Mouse (Mus musculus) limb, embryonic 14.5 days (tissue): ENCODE measurements around the gene Dbil5. TPM values are rescaled to one million over a fixed set of nuclear protein-coding genes. Genes with fewer than 3 reads are reported as not detected.
"Not testable (repeated sequence)": the region's sequence is repeated elsewhere in the genome, so short reads cannot be mapped to it uniquely, and the experiment has no call there.

Source experiments
- ATAC-seq: fragments of 200-750 bp; cut with Nextera tagmentation; 2 replicates; pipeline ENCODE4 v1.8.0; 2017; ENCODE audit warnings: low read depth, moderate number of reproducible peaks, moderate TSS enrichment; ENCODE audit not compliant: low FRiP score
- DNase-seq: peaks from one replicate; pipeline ENCODE4 v3.0.0-alpha.2; 2015; ENCODE audit warnings: low spot score
- H3K27ac ChIP-seq: fragments of 300-500 bp; sonication (generic); replicated peaks from 2 replicates; pipeline ENCODE4 v1.5.1; 2014; ENCODE audit warnings: low read depth, mild to moderate bottlenecking, low read length, moderate library complexity, mixed read lengths
- H3K27me3 ChIP-seq: fragments of 300-500 bp; sonication (generic); 2 replicates; pipeline ENCODE4 v1.6.1; 2014; ENCODE audit warnings: low read length, mixed read lengths; ENCODE audit not compliant: control insufficient read depth, insufficient read depth
- H3K36me3 ChIP-seq: fragments of 300-500 bp; sonication (generic); 2 replicates; pipeline ENCODE4 v1.6.1; 2014; ENCODE audit warnings: mild to moderate bottlenecking, low read length, moderate library complexity, mixed read lengths; ENCODE audit not compliant: control insufficient read depth, insufficient read depth
- H3K4me1 ChIP-seq: fragments of 300-500 bp; sonication (generic); 2 replicates; pipeline ENCODE4 v1.6.1; 2014; ENCODE audit warnings: antibody characterized with exemption, low read length, mixed read lengths; ENCODE audit not compliant: control insufficient read depth, insufficient read depth
- H3K4me2 ChIP-seq: fragments of 300-500 bp; sonication (generic); replicated peaks from 2 replicates; pipeline ENCODE4 v1.6.1; 2014; ENCODE audit warnings: low read depth, mild to moderate bottlenecking, low read length, moderate library complexity; ENCODE audit not compliant: severe bottlenecking
- H3K4me3 ChIP-seq: fragments of 300-500 bp; sonication (generic); replicated peaks from 2 replicates; pipeline ENCODE4 v1.5.1; 2014; ENCODE audit warnings: low read length
- H3K9ac ChIP-seq: fragments of 300-500 bp; sonication (generic); 2 replicates; pipeline ENCODE4 v1.6.1; 2014; ENCODE audit warnings: mild to moderate bottlenecking, low read depth, low read length, moderate library complexity; ENCODE audit not compliant: severe bottlenecking
- H3K9me3 ChIP-seq: fragments of 300-500 bp; sonication (generic); 2 replicates; pipeline ENCODE4 v1.6.1; 2016; ENCODE audit warnings: low read length; ENCODE audit not compliant: control insufficient read depth
- POLR2A ChIP-seq: fragments of 200-500 bp; IDR thresholded peaks from 2 replicates; pipeline ENCODE4 v1.8.0; 2012; ENCODE audit warnings: inconsistent platforms, mild to moderate bottlenecking, moderate library complexity, borderline replicate concordance; ENCODE audit not compliant: insufficient read depth, insufficient read length; ENCODE audit errors: extremely low read depth
- WGBS: fragments of 180-500 bp; shearing (Covaris S2); extraction: QIAGEN DNeasy Blood & Tissue Kit; methylation state at CpG from one replicate; pipeline ENCODE4 v1.1.7; 2014; 5-methylcytosine and 5-hydroxymethylcytosine counted together
- polyA plus RNA-seq, 2 experiments: library from polyadenylated mRNA; depleted of rRNA in 1 of 2; stranded (reverse) in 1 of 2; unstranded in 1 of 2; fragments of >200 nt; fragmentation: Nextera tagmentation in 1 of 2; extraction: Ambion mirVana in 1 of 2; gene quantifications; 2 replicates each; pipeline versions ENCODE4 v1.2.1 to v1.2.3; 2012 to 2014

Dbil5 gene
- polyA plus RNA-seq, 2 experiments = 0.41 to 1.4 TPM

DNA sequence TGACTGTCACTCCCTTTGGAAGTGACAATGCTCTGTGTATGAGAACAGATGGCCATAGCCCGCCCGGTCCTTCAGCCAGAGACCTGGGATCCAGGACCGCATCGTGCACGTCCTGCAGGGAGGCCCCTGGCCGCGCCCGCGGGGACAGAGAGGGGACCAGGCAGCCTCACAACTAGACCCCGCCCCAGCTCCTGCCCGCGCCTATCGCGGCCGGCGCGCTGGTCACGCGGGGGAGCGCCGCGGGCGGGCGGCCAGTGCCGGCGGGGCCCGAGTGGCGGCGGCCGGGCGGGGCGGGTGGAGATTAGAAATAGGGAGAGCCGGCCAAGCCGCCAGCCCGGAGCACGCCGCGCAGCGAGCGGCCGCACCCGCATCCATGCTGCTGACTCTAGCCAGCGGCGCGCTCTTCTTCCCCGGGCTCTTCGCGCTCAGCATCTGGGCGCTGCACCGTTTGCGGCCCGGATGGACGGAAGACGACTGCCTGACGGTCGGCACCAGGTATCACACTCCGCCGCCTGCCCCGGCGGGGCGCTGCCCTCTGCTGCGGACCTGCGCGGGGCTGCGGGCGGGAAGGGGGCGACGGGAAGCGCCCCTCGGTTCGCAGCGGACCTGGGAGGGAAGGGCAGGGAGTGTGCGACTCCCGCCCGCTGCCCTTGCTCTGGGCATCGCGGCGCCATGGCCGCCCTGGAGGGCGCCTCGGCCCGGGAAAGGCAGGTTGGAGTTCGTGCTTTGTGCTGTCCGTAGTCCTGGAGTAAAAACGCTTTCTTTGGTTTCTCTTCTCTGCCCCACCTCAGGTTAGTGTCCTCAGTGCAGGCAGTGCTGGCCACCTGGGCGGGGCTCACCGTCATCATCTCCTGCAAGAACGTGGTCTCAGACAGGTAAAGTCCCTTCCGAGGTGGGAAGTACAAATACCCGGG is 15.4 kb upstream of the Dbil5 start:
- Histone ChIP-seq H3K4me3 (peak overlapping the region; percentile 94), H3K27ac (peak overlapping the region; percentile 59; the same call in 1 of the 2 replicates), H3K9me3 (no peaks in the 10 kb centered on the region), H3K27me3 (no peaks in the 10 kb centered on the region), H3K9ac (peak overlapping the region; percentile 78), H3K4me1 (peaks cover 8% of the 10 kb centered on the region; the same call in 1 of the 2 replicates), H3K4me2 (peak overlapping the region; percentile 81), H3K36me3 (peaks cover 26% of the 10 kb centered on the region)
- peak; percentile 63; the same call in 1 of the 2 replicates for TF ChIP-seq POLR2A
- DNase-seq = peak; percentile 83
- ATAC-seq = peak; percentile 96
- WGBS = under 1% methylated on average over 46 of the region's 90 CpGs

- Histone ChIP-seq H3K9ac (no peak overlapping the region), H3K36me3 (peaks cover 62% of the 10 kb centered on the region), H3K4me3 (no peak overlapping the region), H3K4me2 (no peak overlapping the region), H3K9me3 (no peaks in the 10 kb centered on the region), H3K27ac (no peak overlapping the region), H3K4me1 (peaks cover 6% of the 10 kb centered on the region; the same call in 1 of the 2 replicates), H3K27me3 (no peaks in the 10 kb centered on the region)
- WGBS = 92% methylated on average over 5 of the region's 5 CpGs
- DNase-seq (no peak), ATAC-seq (no peak)
- no peak for TF ChIP-seq POLR2A
Measured at GRCm38 (mm10) chr11:76206793-76207192, 10.6 kb upstream of the Dbil5 start.

GRCm38 (mm10) chr11:76210228-76210985 is 7.0 kb upstream of the Dbil5 start:
- no peak overlapping the region for H3K27ac ChIP-seq
- no peak for DNase-seq
- H3K4me2 ChIP-seq = no peak overlapping the region
- no peaks in the 10 kb centered on the region for H3K27me3 ChIP-seq
- no peaks in the 10 kb centered on the region for H3K9me3 ChIP-seq
- H3K4me3 ChIP-seq = no peak overlapping the region
- H3K4me1 ChIP-seq = no peaks in the 10 kb centered on the region
- no peak overlapping the region for H3K9ac ChIP-seq
- ATAC-seq = no peak
- 80% methylated on average over 13 of the region's 13 CpGs for WGBS
- no peak for TF ChIP-seq POLR2A
- peaks cover 78% of the 10 kb centered on the region for H3K36me3 ChIP-seq

DNA sequence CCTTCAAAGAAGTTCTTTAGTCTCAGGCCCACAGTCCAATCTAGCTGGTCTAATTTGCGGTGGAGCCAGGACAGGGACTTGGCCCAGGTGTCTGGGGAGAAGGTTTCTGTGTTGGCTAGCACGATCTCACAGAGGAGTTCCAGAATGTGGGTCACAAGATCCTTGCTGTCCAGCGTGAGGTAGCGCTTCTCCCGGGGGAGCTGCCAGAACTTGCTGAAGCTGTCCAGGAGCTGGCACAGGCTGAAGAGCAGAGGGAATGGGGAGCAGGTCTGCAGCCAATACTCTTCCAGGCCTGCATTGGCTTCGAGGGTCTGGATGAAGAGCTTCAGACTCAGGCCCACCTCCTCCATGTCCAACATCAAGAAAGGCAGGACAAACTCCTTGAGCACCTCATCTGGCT is 5.8 kb upstream of the Dbil5 start:
- not testable (repeated sequence) for H3K4me3 ChIP-seq, H3K4me1 ChIP-seq, H3K4me2 ChIP-seq, ATAC-seq, H3K9ac ChIP-seq, H3K9me3 ChIP-seq, H3K27ac ChIP-seq, DNase-seq, H3K27me3 ChIP-seq
- WGBS = 89% methylated on average over 4 of the region's 6 CpGs
- peaks cover 67% of the 10 kb centered on the region for H3K36me3 ChIP-seq

DNA sequence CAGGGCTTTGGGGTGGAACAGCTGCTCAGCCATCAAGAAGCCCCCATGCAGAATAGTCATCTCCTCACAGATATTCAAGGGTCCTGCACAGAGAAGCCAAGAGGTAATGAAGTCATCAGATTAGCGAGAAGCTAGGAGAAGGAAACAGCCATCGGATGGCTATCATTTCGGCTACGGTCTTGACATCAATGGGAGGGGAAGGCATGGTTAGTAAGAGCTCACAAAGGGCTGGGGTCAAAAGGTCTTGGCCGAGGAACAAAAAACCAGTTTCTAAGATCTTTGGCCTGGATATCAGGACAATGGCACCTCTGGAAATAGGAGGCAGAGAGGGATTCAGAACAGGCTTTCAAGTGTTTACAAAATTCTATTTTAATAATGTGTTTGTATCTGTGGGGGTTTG is 3.6 kb upstream of the Dbil5 start:
- no peak overlapping the region for H3K27ac ChIP-seq
- H3K4me2 ChIP-seq = no peak overlapping the region
- H3K27me3 ChIP-seq = no peaks in the 10 kb centered on the region
- DNase-seq (no peak), ATAC-seq (no peak)
- 94% methylated on average over 5 of the region's 5 CpGs for WGBS
- no peak overlapping the region for H3K4me3 ChIP-seq
- no peaks in the 10 kb centered on the region for H3K4me1 ChIP-seq
- no peak for TF ChIP-seq POLR2A
- H3K36me3 ChIP-seq = peaks cover 46% of the 10 kb centered on the region
- H3K9ac ChIP-seq = no peak overlapping the region
- H3K9me3 ChIP-seq = no peaks in the 10 kb centered on the region
